ENCODE assay signal across 22 mouse cellular contexts in genomic region chr5:63847080-63847479, GRCm38 (mm10). TPM values are rescaled to one million over a fixed set of nuclear protein-coding genes. Genes with fewer than 3 reads are reported as not detected.
DNase-seq lines count a peak whose midpoint lies in the region; ATAC-seq and TF ChIP-seq lines count a peak whose summit lies in the region.
"Had no signal": no experiment of that assay in that cellular context is flagged by ENCODE, and none has a peak within 500 bp of the region (broad histone marks: within the 10 kb centered on the region; RNA-seq: fewer than 3 reads in every experiment).

No protein-coding gene starts in this region.

- H3K36me3 ChIP-seq in liver, adult 2 months (ENCODE audit: control insufficient read depth, insufficient read depth, low read length), result peaks cover 3% of the 10 kb centered on the region; the same call in 1 of the 2 replicates
- H3K36me3 ChIP-seq in kidney, embryonic 16.5 days (ENCODE audit: insufficient read depth, low read length), result peaks cover 6% of the 10 kb centered on the region; the same call in 1 of the 2 replicates
- H3K36me3 ChIP-seq in liver, embryonic 13.5 days, result peaks cover 5% of the 10 kb centered on the region; the same call in 1 of the 2 replicates
- peaks cover 5% of the 10 kb centered on the region; the same call in 1 of the 2 replicates for H3K36me3 ChIP-seq in stomach, embryonic 16.5 days (ENCODE audit: control insufficient read depth, insufficient read depth, low read length)
- H3K36me3 ChIP-seq: forebrain, embryonic 10.5 days; hindbrain, embryonic 13.5 days; limb, embryonic 13.5 days had no signal

- DNase-seq in liver, adult 2 months (ENCODE audit: extremely low read depth, low read depth, low spot score), result peak; percentile 99
- no peak for DNase-seq in liver
- DNase-seq in liver, embryonic 13.5 days, result no peak
- no peak for DNase-seq in urinary bladder, postnatal 10 days (ENCODE audit: low spot score)
- DNase-seq in gastrocnemius, postnatal 10 days, result no peak
- DNase-seq: adrenal gland, adult 8-10 months; cerebellum, adult 11-12 months; cerebellum, postnatal 14 days; forebrain, postnatal 0 days; lung, postnatal 4 days; midbrain, embryonic 14.5 days; right cerebral cortex, postnatal 14 days; spleen, adult 18-20 months; thymus, adult 2 months; thymus, postnatal 4 days had no signal

- H3K9me3 ChIP-seq in kidney, embryonic 16.5 days (ENCODE audit: low read length), result peaks cover 7% of the 10 kb centered on the region
- peaks cover 6% of the 10 kb centered on the region; the same call in 1 of the 2 replicates for H3K9me3 ChIP-seq in liver, embryonic 13.5 days (replicated peaks)
- H3K9me3 ChIP-seq in stomach, embryonic 16.5 days (replicated peaks; ENCODE audit: control insufficient read depth, low read length), result peaks cover 8% of the 10 kb centered on the region

- peak overlapping the region; percentile 100 for H3K27ac ChIP-seq in liver, adult 2 months (replicated peaks; ENCODE audit: insufficient read depth, low read depth, low read length)
- H3K27ac ChIP-seq in kidney, embryonic 16.5 days (ENCODE audit: low read length), result peak overlapping the region; percentile 63
- peak overlapping the region; percentile 77 for H3K27ac ChIP-seq in liver, embryonic 13.5 days
- H3K27ac ChIP-seq in stomach, embryonic 16.5 days (ENCODE audit: low read length), result peak overlapping the region; percentile 44; the same call in 1 of the 2 replicates
- H3K27ac ChIP-seq: forebrain, embryonic 10.5 days; hindbrain, embryonic 13.5 days; layer of hippocampus, adult 2 months; limb, embryonic 13.5 days had no signal

- H3K27me3 ChIP-seq in liver, adult 2 months (ENCODE audit: control insufficient read depth, insufficient read depth, low read length), result no peaks in the 10 kb centered on the region
- H3K27me3 ChIP-seq in kidney, embryonic 16.5 days (ENCODE audit: insufficient read depth, low read length), result no peaks in the 10 kb centered on the region
- no peaks in the 10 kb centered on the region for H3K27me3 ChIP-seq in liver, embryonic 13.5 days
- no peaks in the 10 kb centered on the region for H3K27me3 ChIP-seq in stomach, embryonic 16.5 days (ENCODE audit: control insufficient read depth, insufficient read depth, low read length)
- H3K27me3 ChIP-seq: hindbrain, embryonic 13.5 days; limb, embryonic 13.5 days had no signal

- H3K4me2 ChIP-seq in kidney, embryonic 16.5 days (replicated peaks; ENCODE audit: low read depth, low read length), result no peak overlapping the region; the same call in 1 of the 2 replicates
- H3K4me2 ChIP-seq in liver, embryonic 13.5 days, result no peak overlapping the region
- no peak overlapping the region for H3K4me2 ChIP-seq in stomach, embryonic 16.5 days (ENCODE audit: low read depth, low read length)
- H3K4me2 ChIP-seq: hindbrain, embryonic 13.5 days; limb, embryonic 13.5 days had no signal

- peak overlapping the region; percentile 17; the same call in 1 of the 2 replicates for H3K4me3 ChIP-seq in liver, adult 2 months (ENCODE audit: insufficient read depth, low read depth, low read length)
- H3K4me3 ChIP-seq in kidney, embryonic 16.5 days (ENCODE audit: low read length), result no peak overlapping the region
- no peak overlapping the region for H3K4me3 ChIP-seq in liver, embryonic 13.5 days (replicated peaks)
- H3K4me3 ChIP-seq in stomach, embryonic 16.5 days (replicated peaks; ENCODE audit: low read length), result no peak overlapping the region
- H3K4me3 ChIP-seq: forebrain, embryonic 10.5 days; hindbrain, embryonic 13.5 days; layer of hippocampus, adult 2 months; limb, embryonic 13.5 days had no signal

- TF ChIP-seq POLR2A in liver, adult 2 months (IDR thresholded peaks at IDR 0.05; ENCODE audit: extremely low read depth, insufficient read depth, low read length), result no peak

- H3K79me2 ChIP-seq in liver, adult 2 months (ENCODE audit: control insufficient read depth, insufficient read depth, low read length), result peaks cover 10% of the 10 kb centered on the region; the same call in 1 of the 2 replicates

- no peak for TF ChIP-seq CTCF in liver, adult 2 months (IDR thresholded peaks at IDR 0.05; ENCODE audit: low read depth, low read length)

- H3K4me1 ChIP-seq in liver, adult 2 months (ENCODE audit: control insufficient read depth, insufficient read depth, low read length), result no peaks in the 10 kb centered on the region
- H3K4me1 ChIP-seq in kidney, embryonic 16.5 days (ENCODE audit: insufficient read depth, low read length), result peaks cover 6% of the 10 kb centered on the region; the same call in 1 of the 2 replicates
- H3K4me1 ChIP-seq in liver, embryonic 13.5 days (replicated peaks), result no peaks in the 10 kb centered on the region
- H3K4me1 ChIP-seq in stomach, embryonic 16.5 days (ENCODE audit: control insufficient read depth, insufficient read depth, low read length), result 0 out of 2 replicates have a peak, but pooled peaks cover 3% of the 10 kb centered on the region
- H3K4me1 ChIP-seq: forebrain, embryonic 10.5 days; hindbrain, embryonic 13.5 days; limb, embryonic 13.5 days had no signal

- 24% methylated on average over 8 of the region's 8 CpGs for WGBS in liver, adult 2 months
- WGBS in kidney, embryonic 16.5 days, result 91% methylated on average over 8 of the region's 8 CpGs
- WGBS in liver, embryonic 13.5 days (ENCODE audit: insufficient replicate concordance), result 65% methylated on average over 8 of the region's 8 CpGs
- WGBS in stomach, embryonic 16.5 days, result 80% methylated on average over 8 of the region's 8 CpGs

- no peak for ATAC-seq in kidney, embryonic 16.5 days (ENCODE audit: low FRiP score, low TSS enrichment)
- ATAC-seq in liver, embryonic 13.5 days (ENCODE audit: low read depth), result peak; percentile 43
- ATAC-seq in stomach, embryonic 16.5 days (ENCODE audit: insufficient read depth, low FRiP score), result no peak
- ATAC-seq: forebrain, postnatal 0 days had no signal

- H3K9ac ChIP-seq in liver, adult 2 months (ENCODE audit: low read depth, low read length), result peak overlapping the region; percentile 88
- no peak overlapping the region for H3K9ac ChIP-seq in kidney, embryonic 16.5 days (replicated peaks; ENCODE audit: low read length)
- no peak overlapping the region for H3K9ac ChIP-seq in liver, embryonic 13.5 days
- no peak overlapping the region for H3K9ac ChIP-seq in stomach, embryonic 16.5 days (ENCODE audit: low read length)
- H3K9ac ChIP-seq: forebrain, postnatal 0 days; hindbrain, embryonic 13.5 days; limb, embryonic 13.5 days had no signal

RNA-seq across cellular contexts. Expression of gene 0610040J01Rik, which starts 34.9 kb away (rescaled TPM):
- 20.9 and 23.3 TPM in 2 replicates for total RNA-seq in liver, adult 2 months (2014; rRNA removed)
- polyA plus RNA-seq in liver, adult 2 months (2012; rRNA removed), result 32.2 and 33.5 TPM in 2 replicates
- 63.1 and 66.3 TPM in 2 replicates for polyA plus RNA-seq in kidney, embryonic 16.5 days (2015; fragmentation: Nextera tagmentation; extraction: Ambion mirVana)
- 13.9 and 14.6 TPM in 2 replicates for polyA plus RNA-seq in liver, embryonic 13.5 days (2015; fragmentation: Nextera tagmentation; extraction: Ambion mirVana)
- polyA plus RNA-seq in stomach, embryonic 16.5 days (2015; fragmentation: Nextera tagmentation; extraction: Ambion mirVana), result 53.9 and 62.5 TPM in 2 replicates
- 1 to 10 TPM in 1 of 2 experiments, under 1 TPM in 1; 0.92 to 1.0 TPM for total RNA-seq in gastrocnemius, postnatal 10 days (2021)
- total RNA-seq: MEL had no signal

Comparison
In these comparisons a context has a peak if more than half of its experiments do, and no peak if none do; other contexts are left out.
1. H3K27ac ChIP-seq: peak in every context shown above with its lines; median percentile 100 in liver, adult 2 months; 77 in liver, embryonic 13.5 days; 63 in kidney, embryonic 16.5 days; 44 in stomach, embryonic 16.5 days.